Mouse (Mus musculus): ENCODE data around the gene Slc12a3.

DNA sequence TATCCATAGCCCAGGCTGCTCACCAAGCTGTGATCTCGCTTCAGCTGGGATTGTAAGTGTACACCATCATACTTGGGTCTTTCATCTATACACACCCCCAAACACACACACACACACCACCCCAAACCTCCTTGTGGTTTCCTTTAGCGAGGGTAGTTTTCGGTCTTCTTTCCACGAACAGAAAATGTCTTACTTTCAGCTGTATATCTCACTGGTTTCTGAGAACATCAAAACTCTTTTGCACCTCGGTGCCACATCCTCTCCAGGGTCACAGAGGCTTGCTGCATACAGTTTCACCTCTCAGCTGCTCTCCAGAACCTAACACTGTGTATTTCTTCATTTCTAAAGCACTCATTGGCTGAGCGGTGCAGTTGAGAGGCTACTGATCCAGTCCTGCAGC is 84.5 kb downstream of the Slc12a3 start:
- TF ChIP-seq GATA1 (IDR thresholded peaks at IDR 0.05; ENCODE audit: low read length), result no peak
- TF ChIP-seq TAL1 (IDR thresholded peaks at IDR 0.05; ENCODE audit: low read length), result no peak

Data from erythroblast, embryonic 14.5 days (primary cell).